Mouse (Mus musculus) midbrain, postnatal 0 days (tissue): ENCODE data around the gene Gm12569. TPM values are rescaled to one million over a fixed set of nuclear protein-coding genes. Genes with fewer than 3 reads are reported as not detected.
A peak's percentile ranks its signal among the peaks of the same experiment; 100 is the strongest.

Experiments
- ATAC-seq: fragments of 200-750 bp; cut with Nextera tagmentation; 2 replicates; pipeline ENCODE4 v1.8.0; 2017; ENCODE audit warnings: moderate number of reproducible peaks, mild to moderate bottlenecking, moderate TSS enrichment, moderate library complexity; ENCODE audit not compliant: low FRiP score
- DNase-seq: peaks from one replicate; pipeline ENCODE4 v3.0.0-alpha.2; 2015; ENCODE audit warnings: low spot score
- H3K27ac ChIP-seq: fragments of 300-500 bp; sonication (generic); 2 replicates; pipeline ENCODE4 v1.5.1; 2014; ENCODE audit warnings: low read depth, mild to moderate bottlenecking, low read length, mixed read lengths
- H3K27me3 ChIP-seq: fragments of 300-500 bp; sonication (generic); 2 replicates; pipeline ENCODE4 v1.6.1; 2014; ENCODE audit warnings: low read length, control low read depth, mixed read lengths; ENCODE audit not compliant: insufficient read depth
- H3K36me3 ChIP-seq: fragments of 300-500 bp; sonication (generic); 2 replicates; pipeline ENCODE4 v1.6.1; 2014; ENCODE audit warnings: low read length, control low read depth, mixed read lengths; ENCODE audit not compliant: insufficient read depth
- H3K4me1 ChIP-seq: fragments of 300-500 bp; sonication (generic); 2 replicates; pipeline ENCODE4 v1.6.1; 2014; ENCODE audit warnings: mild to moderate bottlenecking, control low read depth, antibody characterized with exemption, low read length, mixed read lengths; ENCODE audit not compliant: insufficient read depth
- H3K4me2 ChIP-seq: fragments of 300-500 bp; sonication (generic); 2 replicates; pipeline ENCODE4 v1.6.1; 2014; ENCODE audit warnings: low read depth, mild to moderate bottlenecking, low read length, mixed read lengths; ENCODE audit not compliant: poor library complexity, severe bottlenecking
- H3K4me3 ChIP-seq: fragments of 300-500 bp; sonication (generic); 2 replicates; pipeline ENCODE4 v1.5.1; 2014; ENCODE audit warnings: low read depth, mild to moderate bottlenecking, low read length, moderate library complexity
- H3K9ac ChIP-seq: fragments of 300-500 bp; sonication (generic); replicated peaks from 2 replicates; pipeline ENCODE4 v1.6.1; 2014; ENCODE audit warnings: mild to moderate bottlenecking, low read length, moderate library complexity, mixed read lengths; ENCODE audit not compliant: poor library complexity, severe bottlenecking
- H3K9me3 ChIP-seq: fragments of 300-500 bp; sonication (generic); 2 replicates; pipeline ENCODE4 v1.6.1; 2016; ENCODE audit warnings: low read length, control low read depth
- CTCF ChIP-seq: IDR thresholded peaks from 2 replicates; pipeline ENCODE4 v1.5.1; 2016; ENCODE audit warnings: antibody characterized with exemption, mild to moderate bottlenecking
- WGBS: fragments of 180-500 bp; shearing (Covaris S2); extraction: QIAGEN DNeasy Blood & Tissue Kit; methylation state at CpG from one replicate; pipeline ENCODE4 v1.1.7; 2014; 5-methylcytosine and 5-hydroxymethylcytosine counted together
- polyA plus RNA-seq: library from polyadenylated mRNA; unstranded; fragments of >200 nt; fragmentation: Nextera tagmentation; extraction: Ambion mirVana; gene quantifications from 2 replicates; pipeline ENCODE4 v1.2.1, GENCODE M21; 2015
- total RNA-seq: library from RNA; depleted of rRNA; stranded (reverse); fragments of >200 nt; gene quantifications from 2 replicates; pipeline ENCODE4 v1.2.3, GENCODE M21; 2014; rRNA removed

The Gm12569 gene
- total RNA-seq (not detected in 2 replicates), polyA plus RNA-seq (not detected in 2 replicates)

- ATAC-seq (no peak), DNase-seq (no peak)
- Histone ChIP-seq H3K9me3 (no peaks in the 10 kb centered on the region), H3K36me3 (no peaks in the 10 kb centered on the region), H3K4me1 (no peaks in the 10 kb centered on the region), H3K27ac (no peak within 1 kb of the TSS), H3K27me3 (no peaks in the 10 kb centered on the region), H3K4me3 (no peak within 1 kb of the TSS), H3K9ac (no peak within 1 kb of the TSS), H3K4me2 (no peak within 1 kb of the TSS)
- WGBS: 95% methylated on average over 11 of the region's 11 CpGs
- TF ChIP-seq CTCF: no peak
Measured at GRCm38 (mm10) chr11:51220308-51220707, at the start of gene Gm12569. Gene Gm12569, plus strand, starts transcription at chr11:51220473.

DNA sequence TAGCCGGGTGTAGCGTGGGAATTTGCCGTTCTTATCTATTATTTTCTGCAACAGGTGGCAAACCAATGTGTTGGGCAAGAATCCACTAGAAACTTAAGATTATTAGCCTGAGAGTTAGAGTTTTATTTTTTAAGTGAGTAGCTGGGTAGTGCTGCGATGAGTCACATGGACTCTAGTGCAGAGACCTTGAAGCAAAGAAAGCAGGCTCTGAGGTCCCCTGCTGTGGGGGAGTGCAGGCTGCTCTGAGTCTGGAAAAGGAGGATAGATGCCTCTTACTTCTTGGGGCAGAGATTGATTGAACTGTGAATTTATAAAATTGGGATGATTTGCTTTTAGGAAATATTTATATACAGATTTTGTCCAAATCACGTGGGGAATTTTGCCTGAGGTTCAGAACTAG lies 17.5 kb upstream of the Gm12569 start:
- WGBS: 82% methylated on average over 5 of the region's 5 CpGs
- no peaks in the 10 kb centered on the region for H3K4me1 ChIP-seq
- ATAC-seq (no peak), DNase-seq (no peak)
- H3K36me3 ChIP-seq: no peaks in the 10 kb centered on the region
- H3K4me3 ChIP-seq: no peak overlapping the region
- H3K9ac ChIP-seq: no peak overlapping the region
- H3K27ac ChIP-seq: no peak overlapping the region
- H3K9me3 ChIP-seq: no peaks in the 10 kb centered on the region
- no peaks in the 10 kb centered on the region for H3K27me3 ChIP-seq
- no peak for TF ChIP-seq CTCF
- H3K4me2 ChIP-seq: no peak overlapping the region

GRCm38 (mm10) chr11:51207758-51208157 lies 12.5 kb upstream of the Gm12569 start:
- H3K4me1 ChIP-seq: no peaks in the 10 kb centered on the region
- DNase-seq: no peak
- ATAC-seq: no peak
- H3K9me3 ChIP-seq: no peaks in the 10 kb centered on the region
- no peaks in the 10 kb centered on the region for H3K27me3 ChIP-seq
- WGBS: 85% methylated on average over 3 of the region's 3 CpGs
- no peak overlapping the region for H3K4me3 ChIP-seq
- H3K36me3 ChIP-seq: no peaks in the 10 kb centered on the region
- H3K27ac ChIP-seq: no peak overlapping the region
- no peak overlapping the region for H3K9ac ChIP-seq
- TF ChIP-seq CTCF: no peak
- H3K4me2 ChIP-seq: no peak overlapping the region

DNA sequence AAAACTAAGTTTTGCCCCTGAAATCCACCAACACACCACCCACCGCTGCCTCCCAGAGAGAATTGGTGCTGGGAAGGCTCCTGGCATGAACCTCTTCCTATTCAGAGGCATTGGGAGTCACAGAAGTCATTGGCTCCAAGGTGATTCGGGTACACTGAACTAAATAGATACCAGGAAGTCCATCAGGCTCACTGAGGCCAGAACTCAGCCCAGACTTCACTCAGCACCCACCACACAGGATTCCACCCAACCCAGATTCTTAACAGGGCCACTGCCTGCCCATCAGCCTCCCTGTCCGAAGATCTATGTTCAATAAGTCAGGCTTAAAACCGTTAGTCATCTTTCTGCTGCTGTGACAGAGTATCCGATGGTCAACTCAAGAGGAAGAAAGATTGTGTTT lies 8.8 kb upstream of the Gm12569 start:
- 92% methylated on average over 5 of the region's 5 CpGs for WGBS
- Histone ChIP-seq H3K27me3 (no peaks in the 10 kb centered on the region), H3K4me2 (no peak overlapping the region), H3K4me3 (no peak overlapping the region), H3K36me3 (no peaks in the 10 kb centered on the region), H3K4me1 (no peaks in the 10 kb centered on the region), H3K9me3 (no peaks in the 10 kb centered on the region), H3K9ac (no peak overlapping the region), H3K27ac (no peak overlapping the region)
- no peak for TF ChIP-seq CTCF
- ATAC-seq: no peak
- DNase-seq: no peak

- DNase-seq: no peak
- no peak overlapping the region for H3K4me3 ChIP-seq
- no peak overlapping the region for H3K27ac ChIP-seq
- WGBS: 88% methylated on average over 7 of the region's 7 CpGs
- H3K27me3 ChIP-seq: no peaks in the 10 kb centered on the region
- no peaks in the 10 kb centered on the region for H3K9me3 ChIP-seq
- no peak overlapping the region for H3K9ac ChIP-seq
- no peak for ATAC-seq
- H3K4me1 ChIP-seq: no peaks in the 10 kb centered on the region
- no peak overlapping the region for H3K4me2 ChIP-seq
- TF ChIP-seq CTCF: 0 out of 2 replicates have a peak, but pooled peaks have one; percentile 4
- H3K36me3 ChIP-seq: no peaks in the 10 kb centered on the region
Measured at GRCm38 (mm10) chr11:51214021-51214420, 6.3 kb upstream of the Gm12569 start.

DNA sequence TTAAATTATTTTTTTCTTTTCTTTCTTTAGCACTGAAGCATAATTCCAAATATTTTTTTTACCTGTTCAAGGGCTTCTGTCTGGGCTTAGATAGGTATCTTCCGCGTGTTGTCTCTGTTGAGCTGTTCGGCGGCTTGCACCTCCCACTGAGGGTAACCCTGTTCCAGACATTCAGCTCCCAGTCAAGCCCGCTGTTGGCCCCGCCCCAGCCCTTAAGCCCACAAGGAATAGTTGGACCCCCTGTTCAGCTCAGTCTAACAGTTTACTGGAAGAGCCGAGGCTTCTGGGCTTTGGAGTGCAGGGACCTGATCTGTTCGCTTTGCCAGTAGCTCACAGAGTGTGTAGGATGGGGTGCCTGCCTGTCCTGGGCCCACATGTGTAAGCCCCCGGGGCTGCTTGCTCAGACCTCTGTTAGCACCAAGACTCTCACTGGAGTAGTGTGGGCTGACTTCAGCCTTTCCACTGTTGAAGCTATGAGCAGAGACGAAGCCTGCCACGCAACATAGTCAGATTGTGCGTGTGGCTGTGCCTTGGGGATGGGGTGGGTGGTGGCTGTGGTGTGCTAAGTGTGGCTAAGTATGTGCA lies 785 bp upstream of the Gm12569 start:
- WGBS: 82% methylated on average over 12 of the region's 12 CpGs
- Histone ChIP-seq H3K9me3 (no peaks in the 10 kb centered on the region), H3K4me2 (no peak overlapping the region), H3K27ac (no peak overlapping the region), H3K4me3 (no peak overlapping the region), H3K36me3 (no peaks in the 10 kb centered on the region), H3K4me1 (no peaks in the 10 kb centered on the region), H3K9ac (no peak overlapping the region), H3K27me3 (no peaks in the 10 kb centered on the region)
- DNase-seq (no peak), ATAC-seq (no peak)
- no peak for TF ChIP-seq CTCF
